Mouse (Mus musculus): ENCODE measurements around the gene Mrpl55. TPM values are rescaled to one million over a fixed set of nuclear protein-coding genes. Genes with fewer than 3 reads are reported as not detected.

The Mrpl55 gene
- polyA plus RNA-seq, 1 experiment, result 36.0 TPM

DNA sequence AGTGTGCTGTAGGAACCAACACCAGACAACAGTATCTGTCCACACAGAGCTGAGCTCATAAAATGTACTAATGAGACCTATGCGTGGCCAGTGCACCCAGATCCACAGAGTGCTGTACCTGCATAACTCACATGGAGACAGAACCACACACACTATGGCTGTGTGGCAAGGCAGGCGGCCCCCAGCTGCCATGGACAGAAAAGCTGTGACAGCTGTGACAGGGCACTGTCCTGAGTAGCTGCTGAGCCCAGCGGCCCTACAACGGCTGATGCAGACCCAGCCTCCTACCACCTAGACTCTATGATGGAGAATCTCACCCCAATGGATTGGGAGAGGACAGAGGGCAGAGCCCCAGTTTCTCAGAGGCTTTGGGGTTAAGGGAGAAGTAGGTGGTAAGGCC is 42.7 kb upstream of the Mrpl55 start:
- no peak overlapping the region for H3ac ChIP-seq (ENCODE audit: control insufficient read depth, insufficient read length)
- H3K27me3 ChIP-seq (ENCODE audit: control insufficient read depth, insufficient read depth, insufficient read length), result no peaks in the 10 kb centered on the region
- no peak overlapping the region for H3K4me3 ChIP-seq
- H3K36me3 ChIP-seq (ENCODE audit: control insufficient read depth, insufficient read depth), result no peaks in the 10 kb centered on the region
- TF ChIP-seq MYOD1 (IDR thresholded peaks at IDR 0.05; ENCODE audit: control insufficient read depth in 1 of 3, insufficient read length in 2 of 3, low read depth in 2 of 3) (peak; percentile 50 to 97 (median 86)), TCF12 (IDR thresholded peaks at IDR 0.05; ENCODE audit: insufficient read depth, poor library complexity, severe bottlenecking) (peak; percentile 43), REST (IDR thresholded peaks at IDR 0.05; ENCODE audit: insufficient read depth, insufficient read length) (no peak), MYOG (IDR thresholded peaks at IDR 0.05; ENCODE audit: control insufficient read depth in 1 of 3, insufficient read depth in 1 of 3, insufficient read length in 2 of 3, low read depth in 2 of 3) (peak in 2 of 3 experiments; percentile 82 to 92), E2F4 (IDR thresholded peaks at IDR 0.05; ENCODE audit: insufficient read depth) (no peak), TCF3 (IDR thresholded peaks at IDR 0.05; ENCODE audit: insufficient read length, low read depth) (peak; percentile 93)
- no peaks in the 10 kb centered on the region for H3K79me2 ChIP-seq (ENCODE audit: control insufficient read depth, insufficient read depth)
- H3K4me2 ChIP-seq (ENCODE audit: low read depth), result no peak overlapping the region

DNA sequence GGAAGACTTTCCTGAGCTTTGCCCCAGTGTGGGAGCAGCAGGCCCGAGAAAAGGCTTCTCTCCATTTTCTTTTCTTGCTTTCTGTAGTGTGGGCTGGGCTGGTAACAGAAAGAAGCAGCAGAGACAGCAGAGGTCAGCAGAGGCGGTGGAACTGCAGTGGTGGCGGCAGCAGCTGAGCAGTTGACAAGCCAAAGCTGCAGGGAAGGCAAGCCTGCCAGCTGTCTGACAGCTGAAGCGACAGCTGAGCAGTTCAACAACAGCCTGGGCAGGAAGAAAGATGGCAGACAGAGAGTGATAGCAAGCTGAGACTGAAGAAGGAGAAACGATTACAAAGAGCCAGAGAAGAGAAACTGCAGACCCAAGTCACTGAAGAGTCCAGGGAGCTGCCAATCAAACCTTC is 40.9 kb upstream of the Mrpl55 start:
- TF ChIP-seq MYOG (IDR thresholded peaks at IDR 0.05; ENCODE audit: control insufficient read depth in 1 of 3, insufficient read depth in 1 of 3, insufficient read length in 2 of 3, low read depth in 2 of 3), result peak; percentile 97 to 99 (median 98)
- TF ChIP-seq TCF12 (IDR thresholded peaks at IDR 0.05; ENCODE audit: insufficient read depth, poor library complexity, severe bottlenecking), result peak; percentile 99
- no peak for TF ChIP-seq POLR2AphosphoS2 (IDR thresholded peaks at IDR 0.05; ENCODE audit: insufficient read length, low read depth)
- peak; percentile 96 to 97 (median 97) for TF ChIP-seq MYOD1 (IDR thresholded peaks at IDR 0.05; ENCODE audit: control insufficient read depth in 1 of 3, insufficient read length in 2 of 3, low read depth in 2 of 3)
- TF ChIP-seq REST (IDR thresholded peaks at IDR 0.05; ENCODE audit: insufficient read depth, insufficient read length), result no peak
- TF ChIP-seq TCF3 (IDR thresholded peaks at IDR 0.05; ENCODE audit: insufficient read length, low read depth), result peak; percentile 98
- no peak for TF ChIP-seq MAX (IDR thresholded peaks at IDR 0.05; ENCODE audit: low read depth)
- Histone ChIP-seq H3K4me2 (ENCODE audit: low read depth) (peak overlapping the region; percentile 90), H3K27me3 (ENCODE audit: control insufficient read depth, insufficient read depth, insufficient read length) (no peaks in the 10 kb centered on the region), H3K36me3 (ENCODE audit: control insufficient read depth, insufficient read depth) (no peaks in the 10 kb centered on the region), H3ac (ENCODE audit: control insufficient read depth, insufficient read length) (no peak overlapping the region), H3K79me2 (ENCODE audit: control insufficient read depth, insufficient read depth) (no peaks in the 10 kb centered on the region), H3K4me3 (no peak overlapping the region)

DNA sequence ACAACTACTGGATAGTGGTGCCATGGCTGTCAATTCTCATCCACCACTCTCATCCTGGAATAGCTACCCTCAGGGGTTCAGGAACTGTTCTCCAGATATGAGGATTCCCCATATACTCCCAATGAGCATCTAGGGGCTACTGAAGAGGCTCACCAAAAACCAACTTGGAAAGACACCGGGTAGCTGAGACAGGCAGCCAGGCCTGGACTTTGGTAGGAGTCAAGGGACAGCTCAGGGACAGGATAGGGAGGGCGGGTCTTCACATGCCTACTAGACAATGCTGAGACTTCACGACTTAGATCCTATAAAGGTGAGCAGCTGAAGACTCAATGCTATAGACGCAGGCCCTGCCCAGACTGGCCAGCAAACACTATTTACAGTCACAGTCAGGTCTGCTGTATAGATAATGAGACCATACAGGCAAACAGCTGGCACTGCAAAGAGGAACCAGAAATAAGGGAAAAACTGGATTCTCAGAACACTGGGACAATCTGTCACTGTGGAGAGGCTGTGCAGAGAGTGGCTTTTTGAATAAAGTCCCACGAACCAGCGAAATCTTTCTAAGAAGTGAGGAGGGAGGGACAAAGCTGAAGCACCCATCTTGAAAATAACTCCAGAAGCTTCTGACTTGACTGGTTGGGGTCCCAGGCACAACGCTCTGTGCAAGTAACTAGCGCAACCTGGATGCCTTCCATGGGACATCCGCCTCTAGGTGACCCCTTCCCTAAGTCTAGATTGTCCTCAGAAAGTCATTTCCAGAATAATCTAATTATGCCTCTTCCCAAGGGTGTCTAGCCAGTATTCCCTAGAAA is 39.6 kb upstream of the Mrpl55 start:
- Histone ChIP-seq H3K36me3 (ENCODE audit: control insufficient read depth, insufficient read depth) (no peaks in the 10 kb centered on the region), H3K27me3 (ENCODE audit: control insufficient read depth, insufficient read depth, insufficient read length) (peaks cover under 1% of the 10 kb centered on the region), H3ac (ENCODE audit: control insufficient read depth, insufficient read length) (peak overlapping the region; percentile 56), H3K4me2 (ENCODE audit: low read depth) (peak overlapping the region; percentile 90), H3K79me2 (ENCODE audit: control insufficient read depth, insufficient read depth) (no peaks in the 10 kb centered on the region), H3K4me3 (peak overlapping the region; percentile 36)
- TF ChIP-seq TCF12 (IDR thresholded peaks at IDR 0.05; ENCODE audit: insufficient read depth, poor library complexity, severe bottlenecking), result no peak

DNA sequence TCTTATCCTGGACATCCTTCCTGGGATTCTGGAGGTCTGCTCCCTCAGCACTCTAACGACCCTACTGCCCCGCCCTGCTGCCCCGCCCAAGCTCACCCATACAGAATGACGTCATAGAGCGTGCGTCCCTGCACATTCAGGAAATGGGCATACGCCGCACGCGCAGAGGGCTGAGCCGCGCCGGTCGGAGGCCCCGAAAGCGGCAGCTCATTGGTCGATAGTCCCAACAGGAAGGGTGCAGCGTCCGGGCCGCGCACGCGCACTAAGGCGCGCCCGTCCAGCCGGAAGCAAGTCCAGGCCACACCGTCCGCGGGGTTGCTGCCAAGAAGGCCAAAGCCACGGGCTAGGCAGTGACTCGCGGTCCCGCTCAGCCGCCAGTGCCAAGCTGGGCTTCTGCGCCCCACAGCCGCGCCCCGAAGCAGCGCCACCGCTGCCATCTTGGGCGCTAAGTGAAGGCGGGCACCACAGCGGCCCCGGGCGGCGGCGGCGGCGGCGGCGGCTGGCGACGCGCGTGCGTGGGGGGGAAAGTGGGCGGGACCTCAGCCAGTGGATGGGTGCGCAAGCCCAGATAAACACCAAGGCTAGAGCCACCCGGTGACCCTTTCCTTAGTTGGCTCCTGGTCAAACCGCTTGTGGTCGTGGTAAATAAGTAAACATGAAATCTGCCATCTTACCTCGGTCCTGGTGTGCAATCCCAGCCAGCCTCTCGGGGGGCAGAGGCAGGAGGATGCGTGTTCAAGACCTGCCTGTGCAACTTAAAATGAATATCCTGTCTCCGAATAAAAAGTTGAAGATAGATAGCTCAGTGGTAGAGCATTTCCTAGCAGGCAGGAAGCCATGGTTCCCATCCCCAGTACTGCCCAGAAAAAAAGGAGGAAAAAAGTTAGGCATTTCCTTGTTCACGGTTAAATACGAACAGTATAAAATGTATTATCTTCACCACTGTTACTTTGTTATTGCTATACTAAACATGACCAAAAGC is 38.7 kb upstream of the Mrpl55 start, which contains the start of gene Iba57:
Iba57 (minus strand) TSS at position 485 of the 982 bp plus-strand sequence.
- Histone ChIP-seq H3K27me3 (ENCODE audit: control insufficient read depth, insufficient read depth, insufficient read length) (peaks cover 7% of the 10 kb centered on the region), H3K36me3 (ENCODE audit: control insufficient read depth, insufficient read depth) (no peaks in the 10 kb centered on the region), H3K79me2 (ENCODE audit: control insufficient read depth, insufficient read depth) (no peaks in the 10 kb centered on the region), H3ac (ENCODE audit: control insufficient read depth, insufficient read length) (peak within 1 kb of the TSS; percentile 56), H3K4me2 (ENCODE audit: low read depth) (peak within 1 kb of the TSS; percentile 92), H3K4me3 (peak within 1 kb of the TSS; percentile 36)
- TF ChIP-seq CEBPB (IDR thresholded peaks at IDR 0.05; ENCODE audit: insufficient read depth, poor library complexity, severe bottlenecking), result no peak
- peak; percentile 87 for TF ChIP-seq POLR2A (IDR thresholded peaks at IDR 0.05; ENCODE audit: insufficient read length, low read depth)
- peak; percentile 45 for TF ChIP-seq SRF (IDR thresholded peaks at IDR 0.05; ENCODE audit: control insufficient read depth, insufficient read length, low read depth)
- TF ChIP-seq REST (IDR thresholded peaks at IDR 0.05; ENCODE audit: insufficient read depth, insufficient read length), result no peak
- TF ChIP-seq MYOG (IDR thresholded peaks at IDR 0.05; ENCODE audit: control insufficient read depth in 1 of 3, insufficient read depth in 1 of 3, insufficient read length in 2 of 3, low read depth in 2 of 3), result peak in 1 of 3 experiments; percentile 22
- no peak for TF ChIP-seq E2F4 (IDR thresholded peaks at IDR 0.05; ENCODE audit: insufficient read depth)
- TF ChIP-seq MAX (IDR thresholded peaks at IDR 0.05; ENCODE audit: low read depth), result no peak
- no peak for TF ChIP-seq TCF12 (IDR thresholded peaks at IDR 0.05; ENCODE audit: insufficient read depth, poor library complexity, severe bottlenecking)
- TF ChIP-seq MYOD1 (IDR thresholded peaks at IDR 0.05; ENCODE audit: control insufficient read depth in 1 of 3, insufficient read length in 2 of 3, low read depth in 2 of 3), result no peak
- no peak for TF ChIP-seq USF1 (IDR thresholded peaks at IDR 0.05; ENCODE audit: low read depth)
- peak; percentile 88 for TF ChIP-seq POLR2AphosphoS2 (IDR thresholded peaks at IDR 0.05; ENCODE audit: insufficient read length, low read depth)
- TF ChIP-seq TCF3 (IDR thresholded peaks at IDR 0.05; ENCODE audit: insufficient read length, low read depth), result no peak

Measured in myocyte (in vitro differentiated cells).